Mouse (Mus musculus) E14TG2a.4 (cell line): ENCODE results near the gene Arl4c.

ENCODE experiments used
- CTCF ChIP-seq: conservative IDR thresholded peaks from 2 replicates; pipeline ENCODE4 v1.5.1; 2014; ENCODE audit warnings: low read length
- POU5F1 ChIP-seq: IDR thresholded peaks from 2 replicates; pipeline ENCODE4 v1.6.1; 2014; ENCODE audit warnings: low read length, borderline replicate concordance

DNA sequence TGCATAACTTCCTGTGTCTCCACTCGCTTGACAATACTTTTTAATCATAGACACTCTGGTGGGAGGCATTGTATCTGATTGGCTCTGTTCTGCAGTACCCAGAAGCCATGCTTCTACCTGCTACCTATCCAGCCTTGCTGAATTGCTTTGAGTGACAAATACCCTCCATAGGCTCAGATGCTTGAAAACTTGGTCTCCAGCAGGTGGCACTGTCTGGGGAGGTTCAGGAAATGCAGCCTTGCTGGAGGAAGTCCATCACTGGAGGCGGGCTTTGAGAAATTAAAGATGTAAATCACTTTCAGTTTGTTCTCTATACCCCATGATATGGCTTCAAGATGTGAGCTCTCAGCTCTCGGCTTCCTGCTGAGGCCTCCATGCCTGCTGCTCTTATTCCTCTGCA lies 48.1 kb upstream of the Arl4c start:
- TF ChIP-seq CTCF (peak; percentile 45), POU5F1 (no peak)
